Mouse (Mus musculus): ENCODE results near the gene Lgals7. TPM values are rescaled to one million over a fixed set of nuclear protein-coding genes. Genes with fewer than 3 reads are reported as not detected.
A peak's percentile ranks its signal among the peaks of the same experiment; 100 is the strongest.

The Lgals7 gene
- polyA plus RNA-seq, 1 experiment from 2014 or later, result 4.0 TPM

GRCm38 (mm10) chr7:28822556-28822955, 41.1 kb upstream of the Lgals7 start:
- Histone ChIP-seq H3K27me3 (ENCODE audit: insufficient read depth, poor library complexity, severe bottlenecking) (no peaks in the 10 kb centered on the region), H3K4me3 (no peak overlapping the region), H3K27ac (no peak overlapping the region), H3K4me1 (replicated peaks) (peaks cover 65% of the 10 kb centered on the region), H3K9me3 (no peaks in the 10 kb centered on the region), H3K36me3 (peaks cover 55% of the 10 kb centered on the region)
- peak; percentile 12 for DNase-seq (ENCODE audit: low spot score)
- 76% methylated on average over 1 of the region's 1 CpGs for WGBS

DNA sequence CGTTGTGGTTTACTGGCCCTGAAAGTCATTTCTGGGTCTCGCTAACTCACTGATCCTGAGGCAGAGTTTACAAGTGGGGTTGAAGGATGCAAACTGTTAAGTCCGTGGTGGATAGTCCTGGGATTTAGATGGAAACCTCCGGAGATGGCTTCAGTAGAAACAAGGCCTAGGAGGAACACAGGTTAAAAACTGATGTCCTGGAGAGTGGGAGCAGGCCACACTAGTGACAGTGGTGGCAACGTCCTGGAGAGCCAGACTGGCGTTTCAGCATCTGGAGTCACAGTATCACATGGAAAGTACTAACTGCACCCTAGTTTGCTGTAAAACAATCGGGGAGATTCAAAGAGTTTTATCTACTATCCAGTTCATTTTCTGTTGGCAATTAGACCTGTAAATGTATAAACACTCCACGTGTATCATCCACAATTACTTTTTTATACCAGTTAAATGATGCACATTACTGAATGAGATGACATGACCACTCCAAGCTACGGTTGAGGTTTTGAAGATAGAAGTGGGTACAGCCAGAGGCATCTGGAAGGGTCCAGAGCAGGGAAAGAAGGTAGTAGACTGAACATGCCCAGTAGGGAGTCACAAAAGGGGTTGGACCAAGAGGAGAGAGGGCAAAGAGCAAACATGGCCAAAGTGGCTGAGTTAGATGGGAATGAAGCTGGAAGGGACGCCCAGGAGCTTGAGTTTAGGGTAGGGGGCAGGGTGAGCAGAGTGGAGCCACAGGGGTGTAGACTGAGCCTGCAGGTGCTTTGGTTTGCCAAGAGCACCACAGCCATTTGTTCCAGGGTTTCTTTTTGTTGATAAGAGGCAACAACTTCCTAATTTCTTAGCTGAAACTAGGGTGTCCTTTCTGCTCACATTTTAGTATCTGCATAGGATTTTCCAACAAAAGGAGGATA, 40.4 kb upstream of the Lgals7 start:
- H3K4me3 ChIP-seq, result no peak overlapping the region
- no peaks in the 10 kb centered on the region for H3K9me3 ChIP-seq
- no peak overlapping the region for H3K27ac ChIP-seq
- peak; percentile 15 for DNase-seq (ENCODE audit: low spot score)
- H3K27me3 ChIP-seq (ENCODE audit: insufficient read depth, poor library complexity, severe bottlenecking), result no peaks in the 10 kb centered on the region
- peaks cover 58% of the 10 kb centered on the region for H3K4me1 ChIP-seq (replicated peaks)
- WGBS, result 58% methylated on average over 10 of the region's 10 CpGs
- H3K36me3 ChIP-seq, result peaks cover 48% of the 10 kb centered on the region

GRCm38 (mm10) chr7:28823932-28824331, 39.7 kb upstream of the Lgals7 start:
- Histone ChIP-seq H3K27me3 (ENCODE audit: insufficient read depth, poor library complexity, severe bottlenecking) (no peaks in the 10 kb centered on the region), H3K27ac (no peak overlapping the region), H3K36me3 (peaks cover 41% of the 10 kb centered on the region), H3K4me3 (no peak overlapping the region), H3K4me1 (replicated peaks) (peaks cover 52% of the 10 kb centered on the region), H3K9me3 (no peaks in the 10 kb centered on the region)
- WGBS, result 73% methylated on average over 2 of the region's 2 CpGs
- no peak for DNase-seq (ENCODE audit: low spot score)

DNA sequence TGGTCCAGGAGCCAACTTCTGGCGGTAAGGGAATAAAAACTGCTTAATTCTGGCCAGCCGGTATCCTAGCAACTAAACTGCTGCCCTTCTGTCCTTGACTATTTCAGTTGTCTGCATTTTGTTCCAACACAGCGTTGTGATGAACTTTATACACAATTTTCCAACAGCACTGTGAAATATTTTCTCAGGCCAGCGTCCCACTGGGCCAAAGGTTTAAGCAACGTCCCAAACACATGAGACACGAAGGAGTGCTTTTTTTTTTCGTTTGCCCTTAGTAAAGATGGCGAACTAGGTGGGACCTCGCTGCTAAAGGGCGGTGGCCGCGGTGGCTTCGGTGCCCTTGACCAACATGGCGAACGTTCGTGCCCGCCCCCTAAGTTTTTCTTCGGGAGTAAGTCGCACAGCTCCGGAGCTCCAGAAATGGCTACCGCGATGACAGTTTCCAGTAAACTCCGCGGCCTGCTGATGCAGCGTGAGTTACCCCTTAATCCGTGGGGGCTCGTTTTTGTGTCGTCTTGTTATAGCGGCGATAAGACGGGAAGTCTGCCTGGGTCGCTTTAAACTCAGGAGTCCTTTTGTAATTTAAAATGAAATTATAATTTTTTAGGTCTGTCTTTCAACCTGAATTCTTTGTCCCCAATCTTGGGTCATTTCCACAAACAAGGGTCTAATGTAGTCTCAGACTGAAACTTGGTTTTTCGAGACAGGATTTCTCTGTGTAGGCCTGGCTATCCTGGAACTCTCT, 38.5 kb upstream of the Lgals7 start, which contains the start of gene Ech1:
Gene Ech1 (plus strand): TSS at position 277 of the 745 bp plus-strand sequence.
- no peaks in the 10 kb centered on the region for H3K27me3 ChIP-seq (ENCODE audit: insufficient read depth, poor library complexity, severe bottlenecking)
- WGBS, result 3% methylated on average over 33 of the region's 33 CpGs
- peak; percentile 90 for DNase-seq (ENCODE audit: low spot score)

GRCm38 (mm10) chr7:28825686-28826401, 37.8 kb upstream of the Lgals7 start:
- Histone ChIP-seq H3K27me3 (ENCODE audit: insufficient read depth, poor library complexity, severe bottlenecking) (no peaks in the 10 kb centered on the region), H3K4me3 (peak overlapping the region; percentile 60), H3K36me3 (peaks cover 39% of the 10 kb centered on the region), H3K27ac (peak overlapping the region; percentile 92), H3K9me3 (peaks cover 6% of the 10 kb centered on the region; the same call in 1 of the 2 replicates), H3K4me1 (replicated peaks) (peaks cover 34% of the 10 kb centered on the region)
- DNase-seq (ENCODE audit: low spot score), result peak; percentile 19
- WGBS, result 65% methylated on average over 11 of the region's 11 CpGs

More for the DNA sequence above, 38.5 kb upstream of the Lgals7 start, which contains the start of gene Ech1:
- Histone ChIP-seq H3K36me3 (peaks cover 39% of the 10 kb centered on the region), H3K9me3 (peaks cover 5% of the 10 kb centered on the region; the same call in 1 of the 2 replicates), H3K27ac (peak within 1 kb of the TSS; percentile 92), H3K4me3 (peak within 1 kb of the TSS; percentile 60), H3K4me1 (replicated peaks) (peaks cover 41% of the 10 kb centered on the region)

GRCm38 (mm10) chr7:28826402-28826772, 37.3 kb upstream of the Lgals7 start:
- Histone ChIP-seq H3K27me3 (ENCODE audit: insufficient read depth, poor library complexity, severe bottlenecking) (no peaks in the 10 kb centered on the region), H3K36me3 (peaks cover 39% of the 10 kb centered on the region), H3K4me1 (replicated peaks) (peaks cover 28% of the 10 kb centered on the region), H3K27ac (peak overlapping the region; percentile 92; the same call in 1 of the 2 replicates), H3K9me3 (peaks cover 6% of the 10 kb centered on the region; the same call in 1 of the 2 replicates), H3K4me3 (no peak overlapping the region)
- 94% methylated on average over 7 of the region's 7 CpGs for WGBS
- no peak for DNase-seq (ENCODE audit: low spot score)

DNA sequence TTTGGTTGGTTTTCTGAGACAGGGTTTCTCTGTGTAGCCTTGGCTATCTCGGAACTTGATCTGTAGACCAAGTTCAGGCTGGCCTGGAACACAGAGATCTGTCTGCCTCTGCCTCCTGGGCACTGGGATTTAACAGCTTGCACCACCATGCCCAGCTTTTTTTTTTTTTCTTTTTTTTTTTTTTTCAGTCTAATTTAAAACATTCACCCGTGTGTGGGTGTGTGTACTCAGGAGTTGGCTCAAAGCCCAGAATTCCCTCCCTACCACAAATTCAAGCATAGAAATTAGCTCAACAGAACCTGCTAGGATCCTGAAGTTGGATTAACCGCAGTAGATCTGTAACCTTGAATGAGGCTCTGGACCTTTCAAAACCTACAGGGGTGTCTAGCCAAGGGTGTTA, 36.3 kb upstream of the Lgals7 start:
- H3K4me3 ChIP-seq, result no peak overlapping the region
- H3K27ac ChIP-seq, result no peak overlapping the region
- peaks cover 22% of the 10 kb centered on the region for H3K4me1 ChIP-seq (replicated peaks)
- WGBS, result 86% methylated on average over 3 of the region's 3 CpGs
- H3K27me3 ChIP-seq (ENCODE audit: insufficient read depth, poor library complexity, severe bottlenecking), result no peaks in the 10 kb centered on the region
- H3K9me3 ChIP-seq, result peaks cover 6% of the 10 kb centered on the region; the same call in 1 of the 2 replicates
- H3K36me3 ChIP-seq, result peaks cover 39% of the 10 kb centered on the region
- DNase-seq (ENCODE audit: low spot score), result no peak

GRCm38 (mm10) chr7:28829821-28830220, 33.8 kb upstream of the Lgals7 start:
- no peaks in the 10 kb centered on the region for H3K27me3 ChIP-seq (ENCODE audit: insufficient read depth, poor library complexity, severe bottlenecking)
- no peak for DNase-seq (ENCODE audit: low spot score)
- 93% methylated on average over 8 of the region's 8 CpGs for WGBS
- peaks cover 6% of the 10 kb centered on the region; the same call in 1 of the 2 replicates for H3K9me3 ChIP-seq
- peaks cover 10% of the 10 kb centered on the region for H3K4me1 ChIP-seq (replicated peaks)
- no peak overlapping the region for H3K27ac ChIP-seq
- H3K4me3 ChIP-seq, result no peak overlapping the region
- peaks cover 31% of the 10 kb centered on the region for H3K36me3 ChIP-seq

DNA sequence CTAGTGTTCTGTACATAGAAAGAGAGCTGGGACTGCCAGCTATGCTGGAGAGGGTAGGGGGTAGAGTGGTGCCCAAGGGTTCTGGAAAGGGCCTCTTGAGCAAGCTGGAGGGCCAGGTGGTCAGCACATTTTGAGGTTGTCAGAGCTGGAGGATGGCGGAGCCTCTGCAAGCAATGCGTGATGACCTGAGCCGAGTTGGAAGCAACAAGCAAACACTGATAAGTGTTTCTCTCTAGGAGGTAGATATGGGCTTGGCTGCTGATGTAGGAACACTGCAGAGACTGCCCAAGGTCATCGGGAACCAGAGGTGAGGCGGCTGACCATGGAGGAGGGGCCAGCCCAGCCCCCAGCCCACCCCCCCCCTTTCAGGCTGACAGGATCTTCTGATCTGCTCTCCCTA, 32.7 kb upstream of the Lgals7 start:
- Histone ChIP-seq H3K4me1 (replicated peaks) (peaks cover 2% of the 10 kb centered on the region), H3K9me3 (peaks cover 6% of the 10 kb centered on the region; the same call in 1 of the 2 replicates)
- WGBS, result 93% methylated on average over 5 of the region's 5 CpGs

GRCm38 (mm10) chr7:28831411-28832125, 32.1 kb upstream of the Lgals7 start:
- Histone ChIP-seq H3K4me1 (replicated peaks) (no peaks in the 10 kb centered on the region), H3K4me3 (no peak overlapping the region), H3K27ac (no peak overlapping the region), H3K27me3 (ENCODE audit: insufficient read depth, poor library complexity, severe bottlenecking) (no peaks in the 10 kb centered on the region), H3K36me3 (peaks cover 31% of the 10 kb centered on the region), H3K9me3 (peaks cover 6% of the 10 kb centered on the region; the same call in 1 of the 2 replicates)
- 92% methylated on average over 17 of the region's 17 CpGs for WGBS
- no peak for DNase-seq (ENCODE audit: low spot score)

More for the DNA sequence above, 32.7 kb upstream of the Lgals7 start:
- H3K36me3 ChIP-seq, result peaks cover 31% of the 10 kb centered on the region
- no peak overlapping the region for H3K27ac ChIP-seq
- DNase-seq (ENCODE audit: low spot score), result no peak
- no peaks in the 10 kb centered on the region for H3K27me3 ChIP-seq (ENCODE audit: insufficient read depth, poor library complexity, severe bottlenecking)
- H3K4me3 ChIP-seq, result no peak overlapping the region

DNA sequence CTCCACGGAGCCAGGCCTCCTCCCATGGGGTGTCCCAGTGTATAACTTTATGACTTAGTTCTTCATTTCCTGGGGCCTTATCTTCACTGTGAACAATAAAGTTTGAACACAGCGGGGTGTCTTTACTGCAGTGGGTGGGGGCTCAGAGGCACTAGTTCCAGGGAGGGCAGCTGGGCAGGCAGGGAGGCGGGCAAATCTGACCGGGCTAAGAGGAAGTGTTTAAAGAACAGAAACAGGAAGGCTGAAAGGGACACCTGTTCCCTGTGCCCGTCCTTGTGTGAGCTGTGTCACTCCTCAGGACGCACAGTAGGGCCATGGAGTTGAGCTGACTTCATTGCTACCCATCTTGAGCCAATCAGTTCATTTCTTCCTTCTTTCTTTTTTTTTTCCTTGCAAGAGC, 31.5 kb upstream of the Lgals7 start:
- 82% methylated on average over 6 of the region's 6 CpGs for WGBS
- H3K27me3 ChIP-seq (ENCODE audit: insufficient read depth, poor library complexity, severe bottlenecking), result no peaks in the 10 kb centered on the region
- H3K36me3 ChIP-seq, result peaks cover 31% of the 10 kb centered on the region
- H3K4me3 ChIP-seq, result no peak overlapping the region
- no peak overlapping the region for H3K27ac ChIP-seq
- DNase-seq (ENCODE audit: low spot score), result no peak
- peaks cover 6% of the 10 kb centered on the region; the same call in 1 of the 2 replicates for H3K9me3 ChIP-seq
- no peaks in the 10 kb centered on the region for H3K4me1 ChIP-seq (replicated peaks)

Data from hindbrain, embryonic 10.5 days (tissue).